Mouse (Mus musculus) frontal cortex, postnatal 10 days (tissue): ENCODE measurements around the gene Krt24.
"Not testable (repeated sequence)": the region's sequence is repeated elsewhere in the genome, so short reads cannot be mapped to it uniquely, and the experiment has no call there.

Experiments
- DNase-seq, 2 experiments: peaks; one replicate each; pipeline ENCODE4 v3.0.0; 2022; ENCODE audit warnings: low spot score in 2 of 2, mixed read lengths in 1 of 2

The Krt24 gene

DNA sequence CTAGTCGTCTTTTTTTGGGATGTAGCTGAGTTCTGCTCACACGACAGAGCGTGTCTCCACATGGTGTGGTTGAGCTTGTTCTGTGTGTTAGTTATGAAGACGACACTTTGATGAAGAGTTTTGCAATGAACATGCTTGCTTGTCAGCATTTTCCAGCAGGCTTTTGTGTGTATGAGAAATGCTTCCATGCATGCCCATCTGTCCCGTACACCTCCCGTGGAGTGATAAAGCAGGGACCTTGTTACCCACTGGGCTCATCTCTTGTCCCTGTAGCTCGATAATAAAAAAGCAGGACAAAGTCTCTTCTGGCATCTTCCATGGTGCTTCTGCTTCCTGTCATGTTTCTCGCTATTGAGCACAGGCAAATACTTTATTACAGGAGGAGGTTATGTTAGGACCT is 32.4 kb downstream of the Krt24 start:
- no peak for DNase-seq

- DNase-seq = no peak
Observed at GRCm38 (mm10) chr11:99250666-99251065, 34.4 kb downstream of the Krt24 start.

- DNase-seq = no peak
Observed at GRCm38 (mm10) chr11:99250241-99250640, 34.8 kb downstream of the Krt24 start.

- DNase-seq = no peak
Observed at GRCm38 (mm10) chr11:99249115-99249514, 35.9 kb downstream of the Krt24 start.

DNA sequence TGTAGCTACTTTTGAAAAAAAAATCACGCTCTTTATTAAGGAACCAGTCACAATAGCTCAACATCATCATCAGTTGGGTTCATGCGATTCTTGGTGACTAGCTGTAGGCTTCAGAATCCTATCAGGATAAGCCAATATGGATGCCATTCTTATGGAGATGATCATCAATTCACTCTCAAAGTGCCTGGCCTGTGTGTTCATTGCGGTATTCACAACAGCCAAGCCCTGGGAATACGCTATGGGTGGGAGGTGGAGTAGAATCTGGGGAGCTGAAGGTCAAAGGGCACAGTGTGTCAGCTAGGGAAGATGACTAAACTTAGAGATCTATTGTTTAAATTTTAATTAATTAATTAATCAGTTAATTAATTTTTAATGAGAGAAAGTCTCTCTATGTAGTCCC is 37.1 kb downstream of the Krt24 start:
- DNase-seq = no peak

GRCm38 (mm10) chr11:99244519-99244918 is 40.5 kb downstream of the Krt24 start:
- not testable (repeated sequence) for DNase-seq

DNA sequence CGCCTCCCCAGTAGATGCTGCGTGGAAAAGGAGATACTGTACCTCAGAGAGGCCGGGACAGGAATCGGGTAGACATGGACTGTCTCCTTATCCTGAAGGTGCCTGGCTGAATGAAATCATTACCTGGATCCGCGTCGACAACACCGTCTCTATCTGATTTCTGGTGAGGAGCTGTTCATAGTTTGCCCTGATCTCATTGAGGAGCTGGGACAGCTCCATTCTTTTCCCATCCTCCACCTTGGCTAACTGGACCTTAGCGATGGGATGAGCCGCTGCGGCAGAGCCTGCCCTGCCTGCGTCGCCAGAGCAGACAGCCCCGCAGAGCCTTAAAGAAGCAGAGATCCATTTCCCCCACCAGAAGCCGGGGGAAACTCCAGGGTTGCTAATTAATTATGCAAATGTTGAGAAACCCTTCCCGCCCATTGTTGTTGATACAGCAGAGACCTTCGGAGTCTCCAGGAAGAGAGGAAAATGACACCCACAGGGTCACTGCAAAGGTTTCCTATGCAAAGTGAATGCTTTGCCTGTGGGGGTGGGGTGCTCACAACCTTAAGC is 41.2 kb downstream of the Krt24 start, which contains the start of gene Krt222:
TSS of gene Krt222 (minus strand) at position 266 of the 555 bp plus-strand sequence.
- DNase-seq = peak in 1 of 2 experiments; percentile 27

- no peak for DNase-seq
Observed at GRCm38 (mm10) chr11:99243200-99243819, 41.8 kb downstream of the Krt24 start.

DNA sequence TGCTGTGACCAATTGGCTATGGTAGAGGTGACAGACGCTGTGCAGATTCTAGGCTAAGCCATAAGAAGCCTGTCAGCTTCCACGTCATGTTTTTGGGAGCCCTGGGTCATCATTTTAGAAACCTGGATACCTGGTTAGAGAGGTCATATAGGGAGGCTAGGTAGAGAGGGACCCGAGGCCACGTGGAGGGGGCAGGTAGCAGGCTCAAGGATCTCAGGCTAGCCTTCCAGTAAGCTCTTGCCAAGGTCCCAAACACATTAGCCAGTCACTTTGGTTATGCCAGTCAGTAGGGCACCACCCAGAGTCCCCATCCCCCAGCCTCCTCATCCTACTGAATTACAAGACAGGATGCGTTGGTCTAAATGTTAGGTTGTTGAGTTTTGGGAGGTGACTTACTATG is 43.0 kb downstream of the Krt24 start:
- no peak for DNase-seq

GRCm38 (mm10) chr11:99238468-99238867 is 46.6 kb downstream of the Krt24 start:
- no peak for DNase-seq

DNA sequence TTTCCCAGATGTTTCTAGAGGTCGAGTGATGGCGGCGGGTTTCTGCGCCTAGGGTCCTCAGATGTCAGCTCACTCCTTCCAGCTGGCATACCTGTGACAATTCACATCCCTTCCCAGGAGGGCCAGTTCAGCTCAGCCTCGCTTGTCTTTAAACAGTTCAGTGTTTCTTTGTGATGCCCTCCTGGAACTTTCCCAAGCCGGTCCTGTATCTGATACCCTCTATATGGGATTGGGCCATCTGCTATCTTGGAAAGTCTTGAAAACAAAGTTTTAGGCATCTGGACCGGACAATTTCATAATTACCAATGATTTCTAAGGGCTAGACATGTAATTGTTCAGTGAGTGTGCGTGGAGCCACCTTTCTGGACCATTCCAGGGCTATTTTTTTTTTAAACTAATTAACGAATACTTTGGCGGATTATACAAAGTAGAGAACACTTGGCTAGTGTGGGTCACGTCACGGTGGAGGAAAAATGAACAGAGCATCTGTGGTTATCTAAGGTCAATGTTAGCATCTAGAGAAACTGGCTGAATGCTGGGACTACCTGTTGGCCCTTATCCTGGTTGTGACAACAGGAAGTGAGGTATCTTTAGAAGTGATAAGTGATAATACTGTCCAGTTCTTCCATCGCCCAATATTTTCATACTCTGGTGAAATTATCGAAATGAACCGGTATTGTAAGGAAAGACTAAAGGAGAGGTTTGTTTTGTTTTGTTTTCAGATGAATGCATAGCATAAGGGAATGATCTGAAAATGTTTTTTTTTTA is 53.8 kb downstream of the Krt24 start:
- no peak for DNase-seq

- DNase-seq = peak; percentile 50 to 77
Observed at GRCm38 (mm10) chr11:99230261-99231048, 54.6 kb downstream of the Krt24 start, which contains the start of gene Smarce1. Smarce1 (minus strand) TSS chr11:99231017.
